8 mouse cellular contexts compared by ENCODE assay signal in the genomic region with DNA sequence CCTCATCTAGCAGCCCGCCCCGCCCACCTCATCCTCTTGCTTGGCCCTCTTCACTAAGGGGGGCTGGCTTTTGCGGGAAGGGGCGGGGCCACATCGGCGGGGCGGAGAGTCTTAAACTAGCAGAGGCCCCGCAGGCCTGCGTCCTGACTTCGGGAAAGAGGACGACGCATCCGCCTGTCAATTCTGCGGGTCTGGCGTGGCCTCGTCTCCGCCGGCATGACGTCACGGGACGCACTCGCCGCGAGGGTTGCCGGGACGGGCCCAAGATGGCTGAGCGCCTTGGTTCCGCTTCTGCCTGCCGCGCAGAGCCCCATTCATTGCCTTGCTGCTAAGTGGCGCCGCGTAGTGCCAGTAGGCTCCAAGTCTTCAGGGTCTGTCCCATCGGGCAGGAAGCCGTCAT. TPM values are rescaled to one million over a fixed set of nuclear protein-coding genes. Genes with fewer than 3 reads are reported as not detected.
DNase-seq lines count a peak whose midpoint lies in the region; ATAC-seq and TF ChIP-seq lines count a peak whose summit lies in the region.

A gene (plus strand): TSS at position 232 of the 400 bp plus-strand sequence.

- H3K27ac ChIP-seq in embryonic facial prominence, embryonic 13.5 days = peak within 1 kb of the TSS; percentile 90
- H3K27ac ChIP-seq in kidney, adult 2 months (ENCODE audit: insufficient read depth, low read depth, low read length) = peak within 1 kb of the TSS; percentile 37
- H3K27ac ChIP-seq in limb, embryonic 12.5 days = peak within 1 kb of the TSS; percentile 94
- H3K27ac ChIP-seq in midbrain, embryonic 15.5 days = peak within 1 kb of the TSS; percentile 90
- peak within 1 kb of the TSS; percentile 31 for H3K27ac ChIP-seq in spleen, adult 2 months (ENCODE audit: insufficient read depth, low read length)

- peak within 1 kb of the TSS; percentile 99 for H3K4me3 ChIP-seq in embryonic facial prominence, embryonic 13.5 days
- peak within 1 kb of the TSS; percentile 89 for H3K4me3 ChIP-seq in kidney, adult 2 months (ENCODE audit: insufficient read depth, low read depth, low read length)
- peak within 1 kb of the TSS; percentile 100 for H3K4me3 ChIP-seq in limb, embryonic 12.5 days (replicated peaks)
- peak within 1 kb of the TSS; percentile 62 for H3K4me3 ChIP-seq in midbrain, embryonic 15.5 days
- H3K4me3 ChIP-seq in spleen, adult 2 months (ENCODE audit: extremely low read depth, insufficient read depth, insufficient read length) = peak within 1 kb of the TSS; percentile 82

- no peak for TF ChIP-seq CTCF in kidney, adult 2 months (conservative IDR thresholded peaks at IDR 0.05; ENCODE audit: insufficient read depth, insufficient read length, low read depth, low read length)
- no peak for TF ChIP-seq CTCF in spleen, adult 2 months (IDR thresholded peaks at IDR 0.05; ENCODE audit: extremely low read depth, insufficient read depth, insufficient read length, insufficient replicate concordance)

- H3K4me1 ChIP-seq in embryonic facial prominence, embryonic 13.5 days = peaks cover 13% of the 10 kb centered on the region
- peaks cover 4% of the 10 kb centered on the region; the same call in 1 of the 2 replicates for H3K4me1 ChIP-seq in kidney, adult 2 months (ENCODE audit: control insufficient read depth, insufficient read depth, low read length)
- H3K4me1 ChIP-seq in limb, embryonic 12.5 days (replicated peaks) = peaks cover 11% of the 10 kb centered on the region
- H3K4me1 ChIP-seq in midbrain, embryonic 15.5 days = peaks cover 25% of the 10 kb centered on the region
- peaks cover 7% of the 10 kb centered on the region; the same call in 1 of the 2 replicates for H3K4me1 ChIP-seq in spleen, adult 2 months (ENCODE audit: control insufficient read depth, insufficient read depth, insufficient read length)

- H3K4me2 ChIP-seq in embryonic facial prominence, embryonic 13.5 days = peak within 1 kb of the TSS; percentile 90
- H3K4me2 ChIP-seq in limb, embryonic 12.5 days = peak within 1 kb of the TSS; percentile 79
- peak within 1 kb of the TSS; percentile 74 for H3K4me2 ChIP-seq in midbrain, embryonic 15.5 days

- peak; percentile 99 for ATAC-seq in embryonic facial prominence, embryonic 13.5 days (ENCODE audit: insufficient number of reproducible peaks, insufficient read depth, low FRiP score, low TSS enrichment, low read depth)
- ATAC-seq in limb, embryonic 12.5 days (ENCODE audit: insufficient number of reproducible peaks, insufficient read depth, low FRiP score, low TSS enrichment, low read depth) = peak; percentile 98
- peak; percentile 99 for ATAC-seq in midbrain, embryonic 15.5 days (replicated peaks)

- TF ChIP-seq POLR2A in kidney, adult 2 months (IDR thresholded peaks at IDR 0.05; ENCODE audit: low read depth, low read length) = peak; percentile 64
- TF ChIP-seq POLR2A in spleen, adult 2 months (IDR thresholded peaks at IDR 0.05; ENCODE audit: low read depth, low read length) = peak; percentile 86

- WGBS in embryonic facial prominence, embryonic 13.5 days = under 1% methylated on average over 35 of the region's 35 CpGs
- under 1% methylated on average over 35 of the region's 35 CpGs for WGBS in kidney, adult 2 months
- WGBS in limb, embryonic 12.5 days = under 1% methylated on average over 35 of the region's 35 CpGs
- WGBS in midbrain, embryonic 15.5 days = 0% methylated on average over 35 of the region's 35 CpGs
- WGBS in spleen, adult 2 months = under 1% methylated on average over 35 of the region's 35 CpGs

- DNase-seq in 3134 (ENCODE audit: extremely low read depth, insufficient read length, low spot score) = peak; percentile 96
- peak; percentile 98 to 99 for DNase-seq in adrenal gland, postnatal 36 days
- DNase-seq in heart, adult 18-20 months = peak; percentile 97 to 98
- DNase-seq in kidney, adult 2 months = peak; percentile 98
- peak; percentile 83 to 95 for DNase-seq in spleen, adult 2 months (ENCODE audit: low read depth in 1 of 2, low spot score in 2 of 2)

- no peaks in the 10 kb centered on the region for H3K36me3 ChIP-seq in embryonic facial prominence, embryonic 13.5 days
- H3K36me3 ChIP-seq in kidney, adult 2 months (ENCODE audit: control insufficient read depth, insufficient read depth, low read length) = no peaks in the 10 kb centered on the region
- H3K36me3 ChIP-seq in limb, embryonic 12.5 days = no peaks in the 10 kb centered on the region
- H3K36me3 ChIP-seq in midbrain, embryonic 15.5 days (replicated peaks) = no peaks in the 10 kb centered on the region
- no peaks in the 10 kb centered on the region for H3K36me3 ChIP-seq in spleen, adult 2 months (ENCODE audit: control insufficient read depth, insufficient read depth, low read length)

- H3K9me3 ChIP-seq in embryonic facial prominence, embryonic 13.5 days = no peaks in the 10 kb centered on the region
- H3K9me3 ChIP-seq in limb, embryonic 12.5 days = no peaks in the 10 kb centered on the region
- H3K9me3 ChIP-seq in midbrain, embryonic 15.5 days = no peaks in the 10 kb centered on the region

- H3K9ac ChIP-seq in embryonic facial prominence, embryonic 13.5 days = peak within 1 kb of the TSS; percentile 97
- H3K9ac ChIP-seq in limb, embryonic 12.5 days (replicated peaks) = peak within 1 kb of the TSS; percentile 97
- peak within 1 kb of the TSS; percentile 71 for H3K9ac ChIP-seq in midbrain, embryonic 15.5 days

- H3K27me3 ChIP-seq in embryonic facial prominence, embryonic 13.5 days = no peaks in the 10 kb centered on the region
- H3K27me3 ChIP-seq in kidney, adult 2 months (replicated peaks; ENCODE audit: control insufficient read depth, insufficient read depth, low read length) = no peaks in the 10 kb centered on the region
- 0 out of 2 replicates have a peak, but pooled peaks cover 2% of the 10 kb centered on the region for H3K27me3 ChIP-seq in limb, embryonic 12.5 days
- no peaks in the 10 kb centered on the region for H3K27me3 ChIP-seq in midbrain, embryonic 15.5 days (replicated peaks)
- no peaks in the 10 kb centered on the region; the same call in 1 of the 2 replicates for H3K27me3 ChIP-seq in spleen, adult 2 months (ENCODE audit: control insufficient read depth, insufficient read depth, low read length)

RNA-seq across cellular contexts. Expression of the gene that starts here (rescaled TPM):
- 10 to 100 TPM; 28.0 to 42.0 TPM for total RNA-seq in adrenal gland, postnatal 36 days (2021)
- polyA plus RNA-seq in embryonic facial prominence, embryonic 13.5 days (2015; fragmentation: Nextera tagmentation; extraction: Ambion mirVana) = 15.5 and 15.6 TPM in 2 replicates
- total RNA-seq in heart, adult 18-20 months (2021) = 10 to 100 TPM; 11.7 to 13.3 TPM
- 11.4 and 13.1 TPM in 2 replicates for polyA plus RNA-seq in kidney, adult 2 months (2012; rRNA removed)
- polyA plus RNA-seq in limb, embryonic 12.5 days (2016; fragmentation: Nextera tagmentation; extraction: Ambion mirVana) = 18.2 and 18.5 TPM in 2 replicates
- polyA plus RNA-seq in midbrain, embryonic 15.5 days (2015; fragmentation: Nextera tagmentation; extraction: Ambion mirVana) = 15.8 and 17.1 TPM in 2 replicates
- polyA plus RNA-seq in spleen, adult 2 months (2012; rRNA removed) = 11.9 TPM in 2 replicates

Comparison
In these comparisons a context has a peak if more than half of its experiments do, and no peak if none do; other contexts are left out.
1. Peak in every context shown above with its lines: DNase-seq, ATAC-seq, H3K4me3 ChIP-seq and H3K27ac ChIP-seq.
2. H3K27ac ChIP-seq: peak in every context shown above with its lines; median percentile 94 in limb, embryonic 12.5 days; 90 in embryonic facial prominence, embryonic 13.5 days; 90 in midbrain, embryonic 15.5 days; 37 in kidney, adult 2 months; 31 in spleen, adult 2 months.